Mouse (Mus musculus) megakaryocyte, embryonic 14.5 days (primary cell): ENCODE results near the gene Flrt3.

Source experiments
- FLI1 ChIP-seq: IDR thresholded peaks from 2 replicates; pipeline ENCODE4 v1.6.1; 2012; ENCODE audit warnings: low read length, inconsistent platforms, mixed read lengths
- GATA1 ChIP-seq: IDR thresholded peaks from 3 replicates; pipeline ENCODE4 v1.6.1; 2012; ENCODE audit warnings: mixed read lengths, low read length, inconsistent platforms, borderline replicate concordance

GRCm38 (mm10) chr2:140693845-140694244 lies 22.6 kb upstream of the Flrt3 start:
- TF ChIP-seq GATA1 = no peak
- TF ChIP-seq FLI1 = no peak
